Mouse (Mus musculus): Measurements from ENCODE around the gene Hspa5.
"Not testable (repeated sequence)": the region's sequence is repeated elsewhere in the genome, so short reads cannot be mapped to it uniquely, and the experiment has no call there.

Gene Hspa5

DNA sequence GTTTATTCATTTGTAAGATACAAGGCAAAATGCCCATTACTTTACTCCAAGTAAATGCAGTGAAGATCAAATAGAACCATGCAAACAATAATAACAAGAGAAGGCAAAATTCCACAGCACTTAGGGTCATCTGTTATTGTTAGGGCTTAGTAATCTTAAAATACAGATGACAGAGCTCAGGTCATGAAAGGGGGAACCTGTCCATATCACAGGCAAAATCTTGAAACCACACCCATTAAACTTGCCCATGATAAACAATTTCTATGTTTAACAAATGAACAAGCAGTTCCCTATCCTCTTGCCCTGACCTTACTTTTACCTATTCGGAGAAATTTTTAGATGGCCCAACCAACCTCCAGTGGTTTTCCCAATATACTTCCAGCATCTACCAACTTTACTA is 37.8 kb downstream of the Hspa5 start:
- DNase-seq (ENCODE audit: low spot score): no peak

DNA sequence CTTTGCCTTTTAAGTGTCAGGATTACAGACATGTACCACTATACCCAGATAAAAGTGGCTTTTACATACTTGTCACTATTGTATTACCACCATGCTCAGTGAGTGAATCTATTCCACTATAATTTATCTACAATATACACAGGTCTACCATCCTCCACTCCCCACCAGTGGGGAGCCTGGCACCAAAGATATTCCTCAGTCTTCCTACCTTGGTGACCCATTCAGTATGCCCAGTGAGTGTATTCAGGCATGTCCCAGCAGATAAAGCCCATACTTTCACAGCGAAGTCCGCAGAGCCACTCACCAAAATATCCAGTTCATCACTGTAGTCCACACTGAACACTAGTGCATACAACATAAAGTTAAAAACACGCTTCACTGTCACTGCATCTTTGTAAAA is 39.0 kb downstream of the Hspa5 start:
- DNase-seq (ENCODE audit: low spot score): no peak

DNA sequence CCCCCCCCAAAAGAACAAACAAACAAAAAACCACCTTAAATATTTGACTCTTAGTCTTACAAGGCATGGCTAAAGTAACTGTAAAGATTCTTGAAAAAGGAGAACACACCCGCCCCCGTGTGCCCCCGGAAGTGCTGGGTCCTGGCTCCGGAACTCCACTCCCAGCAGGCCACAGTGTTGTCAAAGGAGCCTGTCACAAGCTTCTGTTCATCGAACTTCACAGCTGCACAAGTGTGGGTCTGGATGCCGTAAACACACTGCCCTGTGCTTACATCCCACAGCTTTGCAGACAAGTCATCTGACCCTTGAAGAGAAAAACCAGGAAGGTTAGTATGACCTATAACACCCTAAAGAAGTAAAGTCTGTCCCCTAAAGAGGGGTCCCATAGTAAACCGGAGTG is 40.9 kb downstream of the Hspa5 start:
- no peak for DNase-seq (ENCODE audit: low spot score)

DNA sequence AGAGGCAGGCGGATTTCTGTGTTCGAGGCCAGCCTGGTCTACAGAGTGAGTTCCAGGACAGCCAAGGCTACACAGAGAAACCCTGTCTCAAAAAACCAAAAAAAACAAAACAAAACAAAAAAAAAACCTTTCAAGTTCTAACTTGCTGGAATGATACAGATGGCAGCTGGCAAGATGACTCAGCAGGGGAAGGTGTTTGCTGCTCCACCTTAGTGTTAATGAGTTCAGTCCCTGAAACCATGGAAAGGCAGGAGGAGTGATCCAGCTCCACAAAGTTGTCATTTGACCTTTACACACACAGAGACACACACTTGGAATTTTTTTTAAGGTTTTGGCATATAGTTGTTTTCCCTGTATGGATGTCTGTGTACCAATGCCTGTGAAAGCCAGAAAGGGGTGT is 44.1 kb downstream of the Hspa5 start:
- DNase-seq (ENCODE audit: low spot score): not testable (repeated sequence)

DNA sequence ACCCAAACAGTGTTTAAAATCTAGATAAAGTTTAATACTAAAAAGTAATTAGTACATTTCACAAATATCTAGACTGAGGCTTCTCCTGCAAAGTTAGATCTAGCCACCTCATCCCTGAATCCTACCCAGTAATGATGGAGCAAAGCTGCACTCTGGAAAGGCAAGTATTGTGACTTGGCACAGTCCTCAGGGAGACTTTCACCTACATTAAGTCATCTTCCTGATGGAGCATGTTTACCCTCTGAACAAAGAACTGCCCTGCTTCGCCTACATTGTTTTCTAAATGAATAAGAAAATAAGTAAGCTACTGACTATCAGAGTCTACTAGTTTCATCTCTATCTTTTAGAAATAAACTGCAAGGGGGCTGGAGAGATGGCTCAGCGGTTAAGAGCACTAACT is 46.7 kb downstream of the Hspa5 start:
- no peak for DNase-seq (ENCODE audit: low spot score)

DNA sequence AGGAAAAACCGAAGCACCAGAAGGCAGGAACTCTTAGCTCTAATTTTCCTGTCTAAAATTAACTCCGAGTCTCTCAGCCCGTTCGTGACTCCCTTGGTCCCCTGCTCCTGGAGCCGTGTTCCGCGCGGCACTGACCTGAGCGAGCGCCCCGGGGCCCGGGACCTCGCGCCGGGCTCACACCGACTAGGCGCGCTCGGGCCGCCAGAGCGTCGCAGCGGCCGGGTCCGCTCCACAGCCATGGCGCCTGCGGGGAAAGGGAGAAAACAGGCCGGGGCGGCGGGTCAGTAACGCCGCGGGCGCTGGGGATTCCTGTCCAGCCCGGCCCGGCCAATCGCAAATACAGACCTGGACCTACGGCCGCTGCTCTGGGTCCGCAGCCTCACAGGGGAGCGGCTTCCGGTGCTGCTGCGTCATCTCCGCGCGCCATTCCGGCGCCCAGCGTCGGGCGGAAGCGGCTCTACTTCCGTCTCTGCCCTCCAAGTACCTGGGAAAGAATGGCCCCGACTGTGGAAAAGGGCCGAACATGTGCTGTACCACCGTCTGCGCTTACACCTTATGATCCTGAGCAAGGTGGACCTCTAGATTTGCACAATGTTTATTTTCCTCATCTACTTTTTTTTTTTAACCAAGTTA is 54.2 kb downstream of the Hspa5 start, which contains the start of gene Fbxw2:
Gene Fbxw2, minus strand, starts transcription at position 485 of the 633 bp plus-strand sequence.
- peak; percentile 90 for DNase-seq (ENCODE audit: low spot score)

DNA sequence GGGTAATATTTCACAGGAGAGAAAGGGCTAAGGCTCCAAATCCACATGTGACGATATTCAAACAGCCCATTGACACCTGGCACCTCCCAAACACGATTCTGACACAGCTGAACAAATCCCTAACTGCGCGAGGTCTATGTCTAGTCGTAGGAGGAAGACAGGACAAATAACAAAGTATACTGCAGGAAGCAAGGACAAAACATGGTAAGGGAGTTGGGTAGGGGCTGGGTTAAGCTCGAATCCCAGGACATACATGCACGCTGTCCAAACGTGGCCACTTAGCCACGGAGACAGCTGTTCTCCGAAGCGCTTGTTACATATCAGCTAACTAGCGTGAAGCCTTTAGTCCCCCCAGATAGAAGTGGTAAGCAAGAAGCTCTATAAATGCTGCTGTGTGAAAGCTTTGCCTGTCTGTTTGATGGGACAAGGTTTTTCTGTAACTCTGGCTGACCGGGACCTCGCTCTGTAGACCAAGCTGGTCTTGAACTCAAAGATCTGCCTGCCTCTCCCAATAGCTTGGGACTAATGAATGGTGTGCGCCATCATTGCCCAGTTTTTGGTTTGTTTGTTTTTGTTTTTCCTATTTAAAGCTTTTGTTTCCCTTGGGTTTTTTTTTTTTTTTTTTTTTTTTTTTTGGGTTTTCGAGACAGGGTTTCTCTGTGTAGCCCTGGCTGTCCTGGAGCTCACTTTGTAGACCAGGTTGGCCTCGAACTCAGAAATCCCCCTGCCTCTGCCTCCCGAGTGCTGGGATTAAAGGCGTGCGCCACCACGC is 54.9 kb downstream of the Hspa5 start:
- DNase-seq (ENCODE audit: low spot score): peak; percentile 11

Measured in urinary bladder, postnatal 25 days (tissue).